Mouse (Mus musculus): ENCODE data around the gene Tnfsf12. TPM values are rescaled to one million over a fixed set of nuclear protein-coding genes. Genes with fewer than 3 reads are reported as not detected.

Gene Tnfsf12
- polyA plus RNA-seq, 1 experiment from 2014 or later: 10.3 TPM

DNA sequence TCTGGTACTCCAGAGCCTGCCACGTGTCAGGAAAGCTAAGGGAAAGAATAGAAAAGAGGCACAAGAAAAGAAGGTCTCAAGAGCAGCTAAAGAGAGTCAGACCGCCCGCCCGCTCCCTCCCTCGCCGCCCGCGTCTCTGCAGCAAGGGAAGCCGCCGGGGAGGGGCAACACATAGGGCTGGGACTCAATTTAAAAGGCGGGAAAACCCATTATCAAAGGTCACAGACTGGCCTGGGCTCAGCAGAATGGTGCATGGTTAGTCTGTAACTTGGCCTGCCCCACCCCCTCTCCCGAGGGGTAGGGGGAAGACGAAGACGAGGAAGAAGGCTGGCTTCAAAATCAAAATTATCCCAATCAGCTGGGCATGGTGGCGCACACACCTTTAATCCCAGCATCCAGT lies 23.0 kb upstream of the Tnfsf12 start:
- ATAC-seq (ENCODE audit: insufficient number of reproducible peaks, insufficient read depth, low FRiP score, low read depth): no peak
- no peaks in the 10 kb centered on the region for H3K36me3 ChIP-seq (ENCODE audit: control insufficient read depth, insufficient read depth, low read length)
- no peak overlapping the region for H3K4me3 ChIP-seq (ENCODE audit: control insufficient read depth in 1 of 2, insufficient read depth in 1 of 2, low read depth in 1 of 2, low read length in 2 of 2)
- 30% methylated on average over 15 of the region's 15 CpGs for WGBS
- no peaks in the 10 kb centered on the region for H3K27me3 ChIP-seq (ENCODE audit: control insufficient read depth, insufficient read depth, low read length)
- 0 out of 2 replicates have a peak overlapping the region, but pooled peaks have one; percentile 41 for H3K9ac ChIP-seq (ENCODE audit: low read length)
- no peaks in the 10 kb centered on the region for H3K9me3 ChIP-seq (ENCODE audit: control insufficient read depth, low read length)
- H3K27ac ChIP-seq (replicated peaks in 1 of 2; ENCODE audit: control insufficient read depth in 1 of 2, insufficient read depth in 1 of 2, low read depth in 2 of 2, low read length in 2 of 2): no peak overlapping the region
- H3K4me2 ChIP-seq (ENCODE audit: low read length): peak overlapping the region; percentile 42
- H3K4me1 ChIP-seq (ENCODE audit: control insufficient read depth in 2 of 2, insufficient read depth in 2 of 2, low read length in 2 of 2): peaks cover 2 to 12% of the 10 kb centered on the region in 2 experiments; a peak in 3 of 4 replicates

DNA sequence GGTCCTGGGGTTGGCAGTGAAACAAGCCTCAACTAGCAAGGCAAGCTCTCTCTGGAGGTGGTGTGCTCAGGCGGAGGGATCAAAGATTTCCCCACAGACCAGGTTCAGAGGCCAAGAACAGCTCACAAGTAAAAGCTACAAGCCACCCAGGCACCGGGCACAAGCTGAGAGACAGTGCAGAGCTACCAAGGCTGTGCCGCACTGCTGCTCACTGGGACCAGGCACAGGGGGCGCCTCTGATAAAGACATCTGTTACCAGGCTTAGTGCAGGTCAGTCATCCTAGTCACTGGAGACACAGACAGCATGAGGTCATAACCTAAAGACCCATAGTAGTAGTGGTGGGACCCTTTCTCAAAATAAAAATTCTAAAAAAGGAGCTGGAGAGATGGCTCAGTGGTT lies 21.3 kb upstream of the Tnfsf12 start:
- Histone ChIP-seq H3K27ac (replicated peaks in 1 of 2; ENCODE audit: control insufficient read depth in 1 of 2, insufficient read depth in 1 of 2, low read depth in 2 of 2, low read length in 2 of 2) (no peak overlapping the region), H3K4me1 (ENCODE audit: control insufficient read depth in 2 of 2, insufficient read depth in 2 of 2, low read length in 2 of 2) (peaks cover 2 to 12% of the 10 kb centered on the region in 2 experiments; a peak in 3 of 4 replicates), H3K4me3 (ENCODE audit: control insufficient read depth in 1 of 2, insufficient read depth in 1 of 2, low read depth in 1 of 2, low read length in 2 of 2) (no peak overlapping the region), H3K9me3 (ENCODE audit: control insufficient read depth, low read length) (no peaks in the 10 kb centered on the region), H3K4me2 (ENCODE audit: low read length) (no peak overlapping the region), H3K9ac (ENCODE audit: low read length) (no peak overlapping the region), H3K27me3 (ENCODE audit: control insufficient read depth, insufficient read depth, low read length) (no peaks in the 10 kb centered on the region), H3K36me3 (ENCODE audit: control insufficient read depth, insufficient read depth, low read length) (no peaks in the 10 kb centered on the region)
- no peak for ATAC-seq (ENCODE audit: insufficient number of reproducible peaks, insufficient read depth, low FRiP score, low read depth)
- 70% methylated on average over 4 of the region's 4 CpGs for WGBS

DNA sequence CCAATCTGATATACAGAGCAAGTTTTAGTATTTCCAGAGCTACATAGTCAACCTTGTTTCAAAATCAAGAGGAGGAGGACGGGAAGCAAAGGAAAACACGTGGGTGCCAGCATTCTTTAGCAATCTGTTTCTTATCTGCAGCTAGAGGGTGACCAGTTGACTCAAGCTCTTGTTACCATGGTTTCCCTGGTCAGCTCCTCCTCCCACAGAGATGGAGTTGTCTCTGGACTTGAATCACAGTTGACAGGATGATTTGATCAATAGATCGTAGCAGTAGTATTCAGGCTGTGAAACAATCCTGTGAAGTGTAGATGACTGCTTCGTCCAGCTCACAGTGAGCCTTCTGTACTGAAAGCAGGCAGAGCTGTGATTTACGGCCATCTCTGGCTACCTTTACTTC lies 20.3 kb upstream of the Tnfsf12 start:
- Histone ChIP-seq H3K4me2 (ENCODE audit: low read length) (peak overlapping the region; percentile 2; the same call in 1 of the 2 replicates), H3K27ac (replicated peaks in 1 of 2; ENCODE audit: control insufficient read depth in 1 of 2, insufficient read depth in 1 of 2, low read depth in 2 of 2, low read length in 2 of 2) (peak overlapping the region in 1 of 2 experiments; percentile 11; a peak in 1 of 4 replicates), H3K27me3 (ENCODE audit: control insufficient read depth, insufficient read depth, low read length) (no peaks in the 10 kb centered on the region), H3K9me3 (ENCODE audit: control insufficient read depth, low read length) (no peaks in the 10 kb centered on the region), H3K9ac (ENCODE audit: low read length) (no peak overlapping the region), H3K4me1 (ENCODE audit: control insufficient read depth in 2 of 2, insufficient read depth in 2 of 2, low read length in 2 of 2) (peaks cover 2 to 12% of the 10 kb centered on the region in 2 experiments; a peak in 3 of 4 replicates), H3K4me3 (ENCODE audit: control insufficient read depth in 1 of 2, insufficient read depth in 1 of 2, low read depth in 1 of 2, low read length in 2 of 2) (no peak overlapping the region), H3K36me3 (ENCODE audit: control insufficient read depth, insufficient read depth, low read length) (no peaks in the 10 kb centered on the region)
- ATAC-seq (ENCODE audit: insufficient number of reproducible peaks, insufficient read depth, low FRiP score, low read depth): no peak
- 17% methylated on average over 5 of the region's 5 CpGs for WGBS

DNA sequence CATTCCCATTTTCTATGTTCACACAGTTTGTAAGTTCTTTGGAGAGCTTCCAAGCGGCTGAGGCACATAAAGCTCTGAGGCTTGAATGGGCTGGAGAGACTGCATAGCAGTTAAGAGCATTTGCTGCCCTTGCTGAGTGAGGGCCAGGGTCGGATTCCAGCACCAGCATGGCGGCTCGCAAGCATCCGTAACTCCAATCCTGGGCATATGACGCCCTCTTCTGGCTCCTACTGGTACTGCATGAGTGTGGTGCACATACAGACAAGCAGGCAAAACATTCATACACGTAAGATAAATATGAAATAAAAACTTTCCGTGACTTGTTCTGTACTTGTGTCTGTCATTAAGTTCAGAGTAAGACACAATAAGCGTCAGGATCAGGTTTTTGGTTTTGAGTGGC lies 19.8 kb upstream of the Tnfsf12 start:
- no peak overlapping the region for H3K4me3 ChIP-seq (ENCODE audit: control insufficient read depth in 1 of 2, insufficient read depth in 1 of 2, low read depth in 1 of 2, low read length in 2 of 2)
- peak overlapping the region in 1 of 2 experiments; percentile 11; a peak in 1 of 4 replicates for H3K27ac ChIP-seq (replicated peaks in 1 of 2; ENCODE audit: control insufficient read depth in 1 of 2, insufficient read depth in 1 of 2, low read depth in 2 of 2, low read length in 2 of 2)
- H3K4me1 ChIP-seq (ENCODE audit: control insufficient read depth in 2 of 2, insufficient read depth in 2 of 2, low read length in 2 of 2): peaks cover 2 to 12% of the 10 kb centered on the region in 2 experiments; a peak in 3 of 4 replicates
- no peaks in the 10 kb centered on the region for H3K27me3 ChIP-seq (ENCODE audit: control insufficient read depth, insufficient read depth, low read length)
- no peak overlapping the region; the same call in 1 of the 2 replicates for H3K4me2 ChIP-seq (ENCODE audit: low read length)
- no peak overlapping the region for H3K9ac ChIP-seq (ENCODE audit: low read length)
- H3K36me3 ChIP-seq (ENCODE audit: control insufficient read depth, insufficient read depth, low read length): no peaks in the 10 kb centered on the region
- ATAC-seq (ENCODE audit: insufficient number of reproducible peaks, insufficient read depth, low FRiP score, low read depth): no peak
- no peaks in the 10 kb centered on the region for H3K9me3 ChIP-seq (ENCODE audit: control insufficient read depth, low read length)
- 62% methylated on average over 9 of the region's 9 CpGs for WGBS

DNA sequence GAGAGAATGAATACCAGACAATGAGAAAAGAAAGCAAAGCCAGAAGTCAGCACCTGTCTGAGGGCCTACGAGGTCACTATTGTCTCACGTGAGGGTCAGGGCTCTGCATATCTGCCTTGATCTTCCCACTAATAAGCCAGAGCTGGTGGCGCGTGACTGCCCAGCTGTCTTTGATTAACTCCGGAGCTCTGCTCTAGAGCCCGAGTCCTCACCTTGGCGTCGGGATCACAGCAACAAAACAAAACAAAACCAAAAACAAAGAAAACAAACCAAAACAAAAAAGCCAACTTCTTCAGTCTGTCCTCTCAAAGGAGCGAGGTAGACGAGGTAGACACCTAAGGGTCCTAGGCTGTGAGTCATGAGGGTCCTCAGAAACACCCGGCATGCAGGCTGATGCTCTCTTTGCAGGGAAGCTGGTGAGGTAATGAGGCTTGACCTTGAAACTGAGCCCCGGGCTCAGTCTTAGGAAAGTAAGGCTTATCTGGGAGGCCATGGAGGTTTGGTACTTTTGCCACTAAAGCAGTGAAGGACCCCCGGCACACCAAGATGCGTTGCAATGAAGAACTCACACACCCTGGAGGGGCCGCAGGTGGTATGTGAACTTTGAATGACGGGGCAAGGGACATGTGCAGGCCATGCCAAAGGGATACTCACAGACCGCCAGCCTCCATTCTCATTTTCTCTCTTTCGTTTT lies 19.1 kb upstream of the Tnfsf12 start:
- ATAC-seq (ENCODE audit: insufficient number of reproducible peaks, insufficient read depth, low FRiP score, low read depth): no peak
- Histone ChIP-seq H3K9me3 (ENCODE audit: control insufficient read depth, low read length) (no peaks in the 10 kb centered on the region), H3K27ac (replicated peaks in 1 of 2; ENCODE audit: control insufficient read depth in 1 of 2, insufficient read depth in 1 of 2, low read depth in 2 of 2, low read length in 2 of 2) (no peak overlapping the region), H3K27me3 (ENCODE audit: control insufficient read depth, insufficient read depth, low read length) (no peaks in the 10 kb centered on the region), H3K9ac (ENCODE audit: low read length) (no peak overlapping the region), H3K4me1 (ENCODE audit: control insufficient read depth in 2 of 2, insufficient read depth in 2 of 2, low read length in 2 of 2) (peaks cover 2 to 12% of the 10 kb centered on the region in 2 experiments; a peak in 3 of 4 replicates), H3K36me3 (ENCODE audit: control insufficient read depth, insufficient read depth, low read length) (no peaks in the 10 kb centered on the region), H3K4me3 (ENCODE audit: control insufficient read depth in 1 of 2, insufficient read depth in 1 of 2, low read depth in 1 of 2, low read length in 2 of 2) (no peak overlapping the region), H3K4me2 (ENCODE audit: low read length) (no peak overlapping the region)
- 68% methylated on average over 18 of the region's 18 CpGs for WGBS

DNA sequence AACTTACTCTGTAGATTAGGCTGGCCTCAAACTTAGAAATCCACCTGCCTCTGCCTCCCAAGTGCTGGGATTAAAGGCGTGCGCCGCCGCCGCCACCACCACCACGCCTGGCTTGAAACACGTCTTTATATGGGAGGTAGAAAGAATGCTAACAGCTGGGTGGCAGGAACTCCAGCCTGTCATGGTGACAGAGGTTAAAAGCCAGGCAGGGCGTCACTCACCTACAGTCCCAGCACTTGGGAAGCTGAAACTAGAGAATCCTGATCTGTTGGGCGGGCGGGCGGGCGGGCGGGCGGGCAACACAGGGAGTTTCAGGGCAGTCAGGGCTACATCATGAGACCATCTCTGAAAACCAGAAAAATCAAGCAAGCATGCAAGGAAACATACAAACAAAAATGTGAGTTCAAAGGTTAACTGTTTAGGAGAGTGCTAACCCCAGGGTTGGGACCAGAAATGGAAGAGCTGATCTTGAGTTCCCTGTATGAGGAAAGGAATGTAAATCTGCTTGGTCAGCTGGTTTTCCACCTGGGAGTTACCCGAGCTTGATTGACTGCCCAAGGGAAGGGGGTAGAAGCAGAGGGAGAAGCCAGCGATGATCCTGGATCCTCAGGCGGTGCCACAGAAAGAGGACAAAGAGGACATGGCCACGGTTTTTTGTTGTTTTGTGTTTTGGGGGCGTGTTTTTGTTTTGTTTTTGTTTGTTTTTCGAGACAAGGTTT lies 17.5 kb upstream of the Tnfsf12 start:
- Histone ChIP-seq H3K9ac (ENCODE audit: low read length) (no peak overlapping the region), H3K27me3 (ENCODE audit: control insufficient read depth, insufficient read depth, low read length) (no peaks in the 10 kb centered on the region), H3K4me2 (ENCODE audit: low read length) (no peak overlapping the region), H3K36me3 (ENCODE audit: control insufficient read depth, insufficient read depth, low read length) (no peaks in the 10 kb centered on the region), H3K4me3 (ENCODE audit: control insufficient read depth in 1 of 2, insufficient read depth in 1 of 2, low read depth in 1 of 2, low read length in 2 of 2) (no peak overlapping the region), H3K4me1 (ENCODE audit: control insufficient read depth in 2 of 2, insufficient read depth in 2 of 2, low read length in 2 of 2) (peaks cover 2 to 9% of the 10 kb centered on the region in 2 experiments; a peak in 3 of 4 replicates), H3K9me3 (ENCODE audit: control insufficient read depth, low read length) (no peaks in the 10 kb centered on the region), H3K27ac (replicated peaks in 1 of 2; ENCODE audit: control insufficient read depth in 1 of 2, insufficient read depth in 1 of 2, low read depth in 2 of 2, low read length in 2 of 2) (no peak overlapping the region)
- 74% methylated on average over 20 of the region's 20 CpGs for WGBS
- no peak for ATAC-seq (ENCODE audit: insufficient number of reproducible peaks, insufficient read depth, low FRiP score, low read depth)

DNA sequence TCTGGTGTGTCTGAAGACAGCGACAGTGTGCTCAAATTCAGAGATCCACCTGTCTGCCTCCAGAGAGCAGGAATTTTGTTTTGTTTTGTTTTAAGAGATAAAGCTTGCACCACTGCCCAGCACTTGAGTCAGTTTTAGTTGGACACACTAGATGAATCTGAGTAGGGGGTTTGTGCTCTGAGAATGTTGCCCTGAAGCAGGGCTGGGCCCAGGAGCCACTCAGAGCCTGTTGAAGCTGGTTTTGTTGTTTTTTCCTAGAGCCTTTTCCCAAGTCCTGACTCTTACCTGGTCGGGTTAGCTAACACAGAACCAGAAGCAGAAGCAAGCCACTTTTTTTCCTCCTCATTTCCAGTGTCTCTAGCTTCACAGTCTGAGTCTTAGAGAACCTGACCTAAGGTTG lies 15.4 kb upstream of the Tnfsf12 start:
- H3K27ac ChIP-seq (replicated peaks in 1 of 2; ENCODE audit: control insufficient read depth in 1 of 2, insufficient read depth in 1 of 2, low read depth in 2 of 2, low read length in 2 of 2): no peak overlapping the region
- H3K27me3 ChIP-seq (ENCODE audit: control insufficient read depth, insufficient read depth, low read length): no peaks in the 10 kb centered on the region
- no peak overlapping the region for H3K9ac ChIP-seq (ENCODE audit: low read length)
- no peak overlapping the region for H3K4me3 ChIP-seq (ENCODE audit: control insufficient read depth in 1 of 2, insufficient read depth in 1 of 2, low read depth in 1 of 2, low read length in 2 of 2)
- 81% methylated on average over 2 of the region's 2 CpGs for WGBS
- H3K9me3 ChIP-seq (ENCODE audit: control insufficient read depth, low read length): no peaks in the 10 kb centered on the region
- peaks cover 2 to 7% of the 10 kb centered on the region in 2 experiments; a peak in 3 of 4 replicates for H3K4me1 ChIP-seq (ENCODE audit: control insufficient read depth in 2 of 2, insufficient read depth in 2 of 2, low read length in 2 of 2)
- H3K4me2 ChIP-seq (ENCODE audit: low read length): no peak overlapping the region
- no peaks in the 10 kb centered on the region for H3K36me3 ChIP-seq (ENCODE audit: control insufficient read depth, insufficient read depth, low read length)
- no peak for ATAC-seq (ENCODE audit: insufficient number of reproducible peaks, insufficient read depth, low FRiP score, low read depth)
